8 mouse cellular contexts compared by ENCODE assay signal in the genomic region with DNA sequence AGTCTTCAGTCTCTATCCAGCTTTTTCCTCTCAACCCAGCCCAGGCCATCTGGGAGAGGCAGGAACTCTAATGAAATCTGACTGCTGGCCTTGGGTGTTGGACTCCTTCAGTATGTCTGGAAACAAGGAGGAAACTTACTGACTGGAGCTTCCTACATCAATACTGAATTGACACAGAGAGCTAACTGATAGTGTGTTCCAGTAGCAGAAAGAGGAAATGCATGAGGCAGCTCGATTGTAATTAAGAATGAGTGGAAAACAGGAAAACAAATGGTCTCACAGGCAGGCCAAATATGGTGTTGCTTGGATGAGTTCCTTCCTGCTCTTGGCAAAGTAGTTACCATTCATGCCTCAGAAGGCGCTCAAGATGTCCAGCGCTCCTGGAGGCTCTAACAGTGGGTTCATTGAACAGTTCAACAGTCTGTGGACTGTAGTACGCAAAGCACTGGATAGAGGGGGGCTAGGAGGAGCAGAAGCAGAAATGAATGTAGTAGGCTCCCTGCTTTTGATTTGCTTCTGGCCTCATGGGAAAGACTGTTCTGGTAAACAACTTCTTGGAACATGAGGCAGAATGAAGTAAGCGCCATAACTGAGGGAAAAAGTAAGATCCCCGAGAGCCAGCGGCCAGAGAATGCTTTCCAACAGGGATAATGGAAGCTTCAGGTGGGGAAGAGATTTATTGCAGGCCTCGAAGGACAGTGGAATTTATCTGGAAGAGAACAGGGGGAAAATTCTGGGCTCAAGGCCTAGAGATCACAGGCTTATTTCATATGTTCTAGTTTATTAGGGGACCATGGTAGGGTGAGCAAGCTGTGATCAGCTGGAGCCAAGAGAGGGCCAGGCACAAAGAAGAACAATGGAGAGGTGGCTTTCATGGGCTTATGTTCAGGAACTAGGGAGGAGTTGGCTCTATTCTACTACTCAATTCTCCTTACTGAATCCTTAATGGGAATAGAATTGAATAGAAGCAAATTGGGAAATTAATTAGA.
A peak's percentile ranks its signal among the peaks of the same experiment; 100 is the strongest.
DNase-seq lines count a peak whose midpoint lies in the region; ATAC-seq lines count a peak whose summit lies in the region.

No protein-coding gene starts in this region.

- H3K27ac ChIP-seq in midbrain, embryonic 16.5 days (ENCODE audit: low read length): no peak overlapping the region
- no peak overlapping the region for H3K27ac ChIP-seq in midbrain, embryonic 14.5 days (replicated peaks; ENCODE audit: low read depth, low read length)
- peak overlapping the region; percentile 47; the same call in 1 of the 2 replicates for H3K27ac ChIP-seq in kidney, embryonic 16.5 days (ENCODE audit: low read length)

- DNase-seq in cerebellum, adult 9-10 months: peak; percentile 13
- DNase-seq in cerebellum, postnatal 25 days: no peak
- DNase-seq in midbrain, embryonic 14.5 days: no peak
- peak; percentile 46 for DNase-seq in lung, postnatal 10 days
- DNase-seq in embryo, embryonic 10 days (ENCODE audit: low spot score): no peak
- no peak for DNase-seq in embryo, embryonic 11 days

- H3K27me3 ChIP-seq in midbrain, embryonic 16.5 days (ENCODE audit: control insufficient read depth, insufficient read depth, low read depth, low read length): no peaks in the 10 kb centered on the region
- H3K27me3 ChIP-seq in midbrain, embryonic 14.5 days (ENCODE audit: control insufficient read depth, insufficient read depth, low read length): no peaks in the 10 kb centered on the region
- no peaks in the 10 kb centered on the region for H3K27me3 ChIP-seq in kidney, embryonic 16.5 days (ENCODE audit: insufficient read depth, low read length)

- peak; percentile 66; the same call in 1 of the 2 replicates for ATAC-seq in midbrain, embryonic 16.5 days
- ATAC-seq in midbrain, embryonic 14.5 days (ENCODE audit: low FRiP score, low TSS enrichment): no peak
- no peak for ATAC-seq in kidney, embryonic 16.5 days (ENCODE audit: low FRiP score, low TSS enrichment)

- no peaks in the 10 kb centered on the region for H3K4me1 ChIP-seq in midbrain, embryonic 16.5 days (ENCODE audit: control insufficient read depth, insufficient read depth, low read length)
- no peaks in the 10 kb centered on the region for H3K4me1 ChIP-seq in midbrain, embryonic 14.5 days (ENCODE audit: control insufficient read depth, insufficient read depth, low read length)
- peaks cover 18% of the 10 kb centered on the region for H3K4me1 ChIP-seq in kidney, embryonic 16.5 days (ENCODE audit: insufficient read depth, low read length)

- H3K9ac ChIP-seq in midbrain, embryonic 16.5 days (ENCODE audit: low read depth, low read length): no peak overlapping the region
- no peak overlapping the region for H3K9ac ChIP-seq in midbrain, embryonic 14.5 days (replicated peaks; ENCODE audit: low read length)
- no peak overlapping the region for H3K9ac ChIP-seq in kidney, embryonic 16.5 days (replicated peaks; ENCODE audit: low read length)

- no peaks in the 10 kb centered on the region for H3K36me3 ChIP-seq in midbrain, embryonic 16.5 days (ENCODE audit: control insufficient read depth, insufficient read depth, low read length)
- no peaks in the 10 kb centered on the region for H3K36me3 ChIP-seq in midbrain, embryonic 14.5 days (ENCODE audit: control insufficient read depth, insufficient read depth, low read length)
- no peaks in the 10 kb centered on the region for H3K36me3 ChIP-seq in kidney, embryonic 16.5 days (ENCODE audit: insufficient read depth, low read length)

- 82% methylated on average over 8 of the region's 8 CpGs for WGBS in midbrain, embryonic 16.5 days
- WGBS in midbrain, embryonic 14.5 days: 87% methylated on average over 8 of the region's 8 CpGs
- 67% methylated on average over 8 of the region's 8 CpGs for WGBS in kidney, embryonic 16.5 days

- no peak overlapping the region for H3K4me2 ChIP-seq in midbrain, embryonic 16.5 days (ENCODE audit: low read length)
- no peak overlapping the region for H3K4me2 ChIP-seq in midbrain, embryonic 14.5 days (ENCODE audit: low read length)
- no peak overlapping the region for H3K4me2 ChIP-seq in kidney, embryonic 16.5 days (replicated peaks; ENCODE audit: low read depth, low read length)

- H3K9me3 ChIP-seq in midbrain, embryonic 16.5 days (replicated peaks; ENCODE audit: control insufficient read depth, low read length, poor library complexity, severe bottlenecking): no peaks in the 10 kb centered on the region
- no peaks in the 10 kb centered on the region for H3K9me3 ChIP-seq in midbrain, embryonic 14.5 days (ENCODE audit: control insufficient read depth, low read length)
- H3K9me3 ChIP-seq in kidney, embryonic 16.5 days (ENCODE audit: low read length): no peaks in the 10 kb centered on the region

- no peak overlapping the region for H3K4me3 ChIP-seq in midbrain, embryonic 16.5 days (ENCODE audit: low read depth, low read length)
- no peak overlapping the region for H3K4me3 ChIP-seq in midbrain, embryonic 14.5 days (replicated peaks; ENCODE audit: low read depth, low read length)
- H3K4me3 ChIP-seq in kidney, embryonic 16.5 days (ENCODE audit: low read length): no peak overlapping the region

Comparison
In these comparisons a context has a peak if more than half of its experiments do, and no peak if none do; other contexts are left out.
1. DNase-seq: peak in cerebellum, adult 9-10 months (single experiment) and lung, postnatal 10 days (single experiment); none in cerebellum, postnatal 25 days (0 of 2), midbrain, embryonic 14.5 days (single experiment), embryo, embryonic 10 days (single experiment) and embryo, embryonic 11 days (single experiment).